Mouse (Mus musculus): ENCODE data around the gene Suox. TPM values are rescaled to one million over a fixed set of nuclear protein-coding genes. Genes with fewer than 3 reads are reported as not detected.
A peak's percentile ranks its signal among the peaks of the same experiment; 100 is the strongest.
"Not testable (repeated sequence)": the region's sequence is repeated elsewhere in the genome, so short reads cannot be mapped to it uniquely, and the experiment has no call there.

Suox gene
- total RNA-seq, 2 experiments from 2014 or later = 12.2 to 12.6 TPM

DNA sequence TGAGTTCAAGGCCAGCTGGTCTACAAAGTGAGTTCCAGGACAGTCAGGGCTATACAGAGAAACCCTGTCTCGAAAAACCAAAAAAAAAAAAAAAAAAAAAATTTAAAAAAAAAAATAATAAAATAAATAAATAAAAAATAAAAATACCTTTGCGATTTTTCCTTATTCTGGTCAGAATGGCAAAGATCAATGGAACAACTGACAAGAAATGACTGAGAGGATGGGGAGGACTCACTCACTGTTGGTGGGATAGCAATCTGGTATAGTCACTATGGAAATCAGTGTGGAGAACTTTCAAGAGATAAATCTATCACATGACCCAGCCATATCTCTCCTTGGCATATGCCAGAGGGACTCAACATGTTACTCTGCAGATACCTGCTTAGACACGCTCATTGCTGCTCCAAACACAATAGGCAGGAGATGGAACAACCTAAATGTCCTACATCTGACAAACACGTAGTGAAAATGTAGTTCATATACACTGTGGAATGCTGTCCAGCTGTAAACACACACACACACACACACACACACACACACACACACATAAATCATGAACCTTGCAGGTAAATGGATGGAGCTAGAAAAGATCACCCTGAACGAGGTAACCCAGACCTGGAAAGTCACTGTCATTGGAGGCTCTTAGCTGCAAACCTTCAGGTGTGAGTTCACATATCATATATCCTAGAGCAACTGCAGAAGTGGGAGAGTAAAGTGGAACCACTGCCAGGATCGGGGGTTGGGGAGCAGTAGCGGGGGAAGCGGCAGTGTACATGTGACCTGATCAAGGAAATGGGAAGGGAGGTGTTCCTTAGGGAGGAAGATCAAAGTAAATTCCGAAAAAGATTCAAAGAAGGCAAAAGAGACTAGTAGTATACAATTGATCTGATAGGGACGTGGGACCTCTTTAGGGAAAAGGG is 46.2 kb downstream of the Suox start:
- DNase-seq (ENCODE audit: low spot score in 2 of 2) = no peak

DNA sequence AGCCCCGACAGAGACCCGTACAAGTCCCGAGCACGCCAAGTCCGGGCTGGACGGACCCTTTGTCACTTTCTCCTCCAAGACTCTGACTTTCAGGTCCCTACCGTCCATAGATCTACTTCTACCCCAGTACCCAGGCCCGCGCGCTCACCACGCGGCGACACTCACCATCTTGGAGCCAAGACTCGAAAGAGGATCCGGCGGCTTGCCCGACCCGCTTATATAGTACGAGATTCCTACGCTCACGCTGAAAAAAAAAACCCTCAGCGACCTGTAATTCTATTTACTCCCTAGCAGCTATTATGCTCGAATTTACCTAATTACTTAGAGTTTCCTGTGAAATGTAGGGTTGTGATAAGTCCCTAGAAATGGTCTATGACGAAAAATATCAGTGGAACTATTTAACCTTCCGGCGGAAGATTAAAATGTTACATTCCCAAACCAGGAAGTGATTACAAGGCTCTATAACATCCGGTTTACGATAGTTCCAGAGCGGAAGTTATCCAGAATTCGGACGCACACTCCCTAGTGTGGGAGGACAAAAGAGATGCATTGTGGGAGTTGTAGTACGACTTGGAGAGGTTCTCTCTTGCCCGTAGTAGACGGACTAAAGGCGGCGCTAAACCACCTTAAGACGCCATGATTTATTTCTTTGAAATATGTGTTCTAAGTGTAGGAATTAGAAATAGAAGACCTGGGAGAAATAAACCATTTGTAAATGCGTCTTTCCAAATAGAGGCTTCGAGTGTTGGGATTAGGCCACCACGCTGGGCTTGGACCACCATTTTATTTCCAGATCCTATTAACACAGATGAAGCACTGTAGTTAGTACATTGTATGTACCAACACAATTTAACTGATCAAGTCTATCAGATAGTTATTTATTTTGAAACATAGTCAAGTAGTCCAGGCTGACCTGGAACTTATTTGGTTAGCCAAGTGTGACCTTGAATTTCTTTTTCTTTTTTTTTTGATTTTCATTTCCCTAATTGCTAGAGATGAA is 47.3 kb downstream of the Suox start, which contains the start of gene Rps26:
TSS of gene Rps26 (minus strand) at position 437 of the 1,000 bp plus-strand sequence.
- peak; percentile 85 to 98 for DNase-seq (ENCODE audit: low spot score in 2 of 2)

DNA sequence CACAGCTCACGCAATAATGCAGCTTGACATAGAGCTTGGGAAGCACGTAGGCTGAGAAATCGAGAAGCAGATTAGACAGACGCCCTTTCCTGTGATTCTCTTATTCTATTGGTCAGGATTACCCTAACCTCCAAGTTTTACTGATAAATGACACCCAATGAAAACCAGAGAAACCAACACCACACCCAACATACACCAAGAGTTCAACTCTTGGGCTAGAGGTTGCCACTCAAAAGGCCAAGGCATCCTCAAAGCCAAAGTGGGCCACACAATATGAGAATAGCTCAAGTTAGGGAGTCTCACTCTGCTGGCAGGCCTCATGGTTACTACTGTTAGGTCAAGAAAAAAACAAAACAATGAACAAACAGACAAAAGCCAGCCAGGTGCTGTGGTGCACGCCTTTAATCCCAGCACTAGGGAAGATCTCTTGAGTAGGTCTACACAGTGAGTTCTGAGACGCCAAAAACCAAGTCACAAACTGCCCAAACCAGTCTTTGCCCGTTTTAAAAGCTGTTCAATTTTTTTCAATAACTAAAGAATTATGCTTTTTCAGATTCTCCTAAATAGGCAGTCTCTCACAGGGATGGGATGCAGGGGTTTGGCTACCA is 48.5 kb downstream of the Suox start:
- DNase-seq (ENCODE audit: low spot score in 2 of 2) = no peak

- not testable (repeated sequence) for DNase-seq (ENCODE audit: low spot score in 2 of 2)
These were observed 50.7 kb downstream of the Suox start for GRCm38 (mm10) chr10:128623106-128623613.

- DNase-seq (ENCODE audit: low spot score in 2 of 2) = no peak
These were observed 51.2 kb downstream of the Suox start for GRCm38 (mm10) chr10:128622702-128623101.

GRCm38 (mm10) chr10:128621986-128622520 is 51.8 kb downstream of the Suox start:
- no peak for DNase-seq (ENCODE audit: low spot score in 2 of 2)

- no peak for DNase-seq (ENCODE audit: low spot score in 2 of 2)
These were observed 53.6 kb downstream of the Suox start for GRCm38 (mm10) chr10:128620241-128620640.

Other genes starting within 250 kb of the Suox start
- gene Smarcc2, start 214.8 kb downstream of the Suox start, total RNA-seq (2021) = 100 to 1,000 TPM; 208 to 212 TPM
- gene Myl6, start 179.9 kb downstream of the Suox start, total RNA-seq (2021) = 100 to 1,000 TPM; 596 to 608 TPM
- 10 to 100 TPM; 15.5 to 16.2 TPM for gene Myl6b, start 175.4 kb downstream of the Suox start, total RNA-seq (2021)
- gene Esyt1, start 148.2 kb downstream of the Suox start, total RNA-seq (2021) = 1 to 10 TPM; 8.6 to 9.1 TPM
- gene Zc3h10, start 126.3 kb downstream of the Suox start, total RNA-seq (2021) = 10 to 100 TPM in 1 of 2 experiments, 1 to 10 TPM in 1; 9.1 to 12.0 TPM
- gene Rpl41, start 124.8 kb downstream of the Suox start, total RNA-seq (2021) = 1,000 to 10,000 TPM; 1,911 to 2,072 TPM
- 10 to 100 TPM; 72.9 to 74.1 TPM for gene Pa2g4, start 108.1 kb downstream of the Suox start, total RNA-seq (2021)
- gene Erbb3, start 84.4 kb downstream of the Suox start, total RNA-seq (2021) = 1 to 10 TPM; 5.6 to 6.5 TPM
- gene Rps26, start 47.3 kb downstream of the Suox start, total RNA-seq (2021) = 100 to 1,000 TPM; 329 to 373 TPM
- gene Ikzf4, start 28.1 kb downstream of the Suox start, total RNA-seq (2021) = 10 to 100 TPM; 12.9 to 13.7 TPM
- 100 to 1,000 TPM; 127 to 133 TPM for gene Rab5b, start 22.2 kb upstream of the Suox start, total RNA-seq (2021)
- 1 to 10 TPM; 1.5 to 1.6 TPM for gene Pmel, start 30.1 kb upstream of the Suox start, total RNA-seq (2021)
- 1 to 10 TPM; 6.1 to 9.3 TPM for gene Cdk2, start 31.0 kb upstream of the Suox start, total RNA-seq (2021)
- gene Dgka, start 70.8 kb upstream of the Suox start, total RNA-seq (2021) = 10 to 100 TPM; 10.4 to 10.5 TPM
- gene Pym1, start 73.8 kb upstream of the Suox start, total RNA-seq (2021) = 10 to 100 TPM; 30.2 to 31.0 TPM
- gene Mmp19, start 116.8 kb upstream of the Suox start, total RNA-seq (2021) = 1 to 10 TPM in 1 of 2 experiments, under 1 TPM in 1; 0.83 to 1.2 TPM
- gene Dnajc14, start 130.0 kb upstream of the Suox start, total RNA-seq (2021) = 10 to 100 TPM; 63.7 to 67.1 TPM
- 10 to 100 TPM; 12.6 to 13.1 TPM for gene Tmem198b, start 130.3 kb upstream of the Suox start, total RNA-seq (2021)
- 10 to 100 TPM; 35.5 to 42.2 TPM for gene Sarnp, start 143.3 kb upstream of the Suox start, total RNA-seq (2021)
- 10 to 100 TPM in 1 of 2 experiments, 1 to 10 TPM in 1; 7.4 to 10.4 TPM for gene Ormdl2, start 147.6 kb upstream of the Suox start, total RNA-seq (2021)
- gene Gdf11, start 217.6 kb upstream of the Suox start, total RNA-seq (2021) = 10 to 100 TPM; 23.3 to 26.4 TPM
- 10 to 100 TPM; 76.7 to 86.1 TPM for gene Cd63, start 226.9 kb upstream of the Suox start, total RNA-seq (2021)
- 1 to 10 TPM; 8.1 to 8.8 TPM for gene Rdh5, start 248.8 kb upstream of the Suox start, total RNA-seq (2021)
- 10 to 100 TPM; 96.9 to 98.1 TPM for gene Bloc1s1, start 250.0 kb upstream of the Suox start, total RNA-seq (2021)